Mouse (Mus musculus) urinary bladder, adult 18-20 months (tissue): Measurements from ENCODE around the gene Prss32.
"Not testable (repeated sequence)": the region's sequence is repeated elsewhere in the genome, so short reads cannot be mapped to it uniquely, and the experiment has no call there.

Source experiments
- DNase-seq, 2 experiments: peaks; one replicate each; pipeline ENCODE4 v3.0.0; 2022; ENCODE audit warnings: low spot score in 2 of 2, mixed read lengths in 2 of 2

Gene Prss32

DNA sequence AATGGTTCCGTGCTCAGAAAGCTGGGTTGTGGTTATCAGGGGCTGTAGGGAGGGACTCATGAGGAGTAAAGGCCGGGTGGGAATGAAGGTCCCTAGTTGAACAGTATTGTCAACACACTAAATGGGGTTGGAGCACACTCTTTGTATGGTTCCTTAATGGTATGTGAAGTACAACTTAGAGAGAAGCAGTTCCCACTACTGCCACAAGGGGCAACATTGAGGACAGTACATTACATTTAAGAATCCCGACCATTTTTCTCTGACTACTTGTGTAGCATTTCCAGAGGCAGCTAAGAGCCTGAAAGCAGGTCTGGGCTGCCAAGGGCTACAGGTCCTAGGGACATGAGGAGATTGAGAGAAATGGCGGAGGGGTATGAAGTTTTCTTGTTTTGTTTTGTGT lies 2.5 kb upstream of the Prss32 start:
- no peak for DNase-seq

DNA sequence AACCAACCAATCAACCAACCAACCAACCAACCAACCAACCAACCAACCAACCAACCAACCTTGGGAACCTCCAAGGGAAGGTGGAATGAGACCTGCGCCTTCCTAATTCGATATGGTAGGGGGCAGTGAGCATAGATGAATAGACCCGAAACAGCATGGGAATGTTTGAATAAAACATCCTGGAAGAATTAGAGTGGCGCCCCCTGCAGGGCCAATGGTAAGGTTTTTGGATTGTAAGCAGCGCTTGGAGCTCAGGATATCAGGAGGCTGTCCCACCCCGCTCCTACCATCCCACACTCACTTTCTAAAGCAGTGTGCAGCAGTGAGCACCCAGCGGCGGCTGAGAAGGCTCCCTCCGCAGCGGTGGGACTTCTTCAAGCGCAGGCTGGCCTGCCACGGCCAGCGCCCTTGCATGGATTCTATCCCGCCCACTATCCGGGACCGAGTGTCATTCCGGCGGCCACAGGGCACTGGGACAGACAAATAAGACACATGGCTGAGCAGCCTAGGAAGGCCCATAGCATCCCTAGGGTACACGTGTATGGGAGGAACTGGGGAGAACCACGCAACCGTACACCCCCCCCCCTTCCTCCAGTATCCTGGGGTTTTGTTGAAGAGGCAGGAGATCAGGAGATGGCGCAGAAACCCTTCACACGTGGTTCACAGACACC lies 379 bp upstream of the Prss32 start:
- no peak for DNase-seq

DNA sequence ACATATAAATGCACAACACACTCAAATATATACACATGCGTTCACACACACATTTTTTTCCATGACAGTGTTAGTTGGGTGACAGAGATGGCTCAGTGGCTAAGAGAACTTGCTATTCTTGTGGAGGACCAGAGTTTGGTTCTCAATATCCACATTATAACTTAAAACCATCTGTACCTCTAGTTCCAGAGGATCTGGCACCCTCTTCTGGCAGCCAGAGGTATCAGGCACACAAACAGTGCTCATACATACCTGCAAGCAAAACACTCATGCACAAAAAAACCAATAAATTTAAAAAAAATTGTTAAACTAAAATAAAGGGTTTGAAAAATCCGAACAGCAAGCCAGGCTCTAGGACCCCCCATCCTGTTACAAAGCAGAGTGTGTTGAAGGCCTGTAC lies 6.4 kb downstream of the Prss32 start:
- DNase-seq = no peak

DNA sequence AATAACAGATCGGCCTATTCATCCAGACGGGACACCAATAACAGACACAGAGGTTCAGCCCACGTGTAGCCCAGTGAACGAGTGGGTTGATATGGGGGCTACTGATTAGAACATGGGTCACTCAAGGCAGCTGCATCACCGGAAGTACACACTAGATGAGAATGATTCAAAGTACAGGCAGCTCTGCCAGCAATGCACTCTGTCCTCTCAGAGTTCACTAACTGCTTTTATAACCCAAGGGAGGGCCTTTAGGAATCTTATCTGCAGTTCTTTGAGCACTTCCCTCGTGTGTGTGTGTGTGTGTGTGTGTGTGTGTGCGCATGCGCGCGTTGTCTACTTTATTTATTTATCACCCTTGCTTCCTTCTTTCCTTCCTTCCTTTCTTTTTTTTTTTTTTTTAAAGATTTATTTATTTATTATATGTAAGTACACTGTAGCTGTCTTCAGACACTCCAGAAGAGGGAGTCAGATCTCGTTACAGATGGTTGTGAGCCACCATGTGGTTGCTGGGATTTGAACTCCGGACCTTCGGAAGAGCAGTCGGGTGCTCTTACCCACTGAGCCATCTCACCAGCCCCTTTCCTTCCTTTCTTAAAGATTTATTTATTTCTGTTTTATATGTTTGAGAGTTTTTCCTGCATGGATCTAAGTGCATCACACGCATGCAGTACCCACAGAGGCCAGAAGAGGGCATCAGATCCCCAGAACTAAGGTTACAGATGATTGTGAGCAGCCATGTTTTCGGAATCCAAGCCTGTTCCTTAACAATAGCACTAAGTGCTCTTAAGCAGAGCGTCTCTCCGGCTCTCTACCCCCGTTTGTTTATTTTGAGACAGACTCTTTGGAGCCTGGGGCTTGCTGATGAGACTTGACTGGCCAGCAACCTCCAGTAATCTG lies 7.4 kb downstream of the Prss32 start:
- DNase-seq = peak in 1 of 2 experiments; percentile 52

DNA sequence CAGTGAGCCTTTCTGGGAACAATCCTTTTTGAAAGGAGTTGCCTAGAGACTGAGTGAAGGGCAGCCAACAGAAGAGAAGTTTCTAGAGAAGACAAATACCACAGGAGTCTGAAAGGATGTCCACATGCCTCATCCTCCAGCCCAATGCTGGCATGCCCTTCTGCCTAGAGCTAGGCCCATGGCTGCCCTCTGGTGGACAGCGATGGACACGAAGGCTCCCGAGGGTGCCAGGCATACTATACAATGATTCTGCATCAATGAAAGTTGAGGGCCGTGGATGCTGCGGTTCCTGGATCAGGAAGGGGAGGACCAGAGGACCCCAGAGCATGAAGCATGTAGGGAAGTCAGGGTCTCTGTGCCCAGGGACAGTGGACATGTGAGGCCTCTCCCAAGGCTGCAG lies 9.6 kb downstream of the Prss32 start:
- DNase-seq = no peak

DNA sequence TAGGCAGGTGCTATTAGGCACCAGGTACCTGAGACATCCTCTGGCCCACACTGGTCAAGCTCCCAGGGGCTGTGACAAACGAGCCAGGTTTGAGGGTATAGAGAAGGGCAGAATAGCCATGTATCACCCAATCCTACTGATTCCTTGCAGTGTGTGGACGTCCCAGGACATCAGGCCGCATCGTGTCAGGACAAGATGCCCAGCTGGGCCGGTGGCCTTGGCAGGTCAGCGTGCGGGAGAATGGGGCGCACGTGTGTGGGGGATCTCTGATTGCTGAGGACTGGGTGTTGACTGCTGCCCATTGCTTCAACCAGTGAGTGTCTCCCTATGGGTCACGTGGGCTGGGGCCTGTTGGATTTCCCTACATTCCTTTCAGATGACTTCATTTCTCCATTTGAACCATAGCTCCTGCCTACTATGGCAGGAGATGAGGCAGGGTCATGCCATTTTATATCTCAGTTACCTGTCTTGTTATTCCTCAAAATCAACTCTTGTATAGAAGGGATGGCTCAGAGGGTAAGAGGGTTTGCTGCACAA lies 10.6 kb downstream of the Prss32 start:
- DNase-seq = no peak

DNA sequence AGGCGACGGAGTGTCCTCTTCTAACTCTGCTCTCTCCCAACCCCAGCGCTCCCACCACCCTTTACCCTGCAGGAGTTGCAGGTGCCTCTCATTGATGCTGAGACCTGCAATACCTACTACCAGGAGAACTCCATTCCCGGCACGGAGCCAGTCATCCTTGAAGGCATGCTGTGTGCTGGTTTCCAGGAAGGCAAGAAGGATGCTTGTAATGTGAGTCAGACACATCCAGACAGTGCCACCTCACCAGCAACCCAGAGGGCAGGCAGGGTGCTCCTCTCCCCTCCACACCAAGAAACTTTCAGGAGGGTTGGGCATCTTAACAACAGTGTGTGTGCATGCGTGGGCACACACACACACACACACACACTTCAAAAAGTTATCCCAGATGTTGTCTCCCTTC lies 13.5 kb downstream of the Prss32 start:
- no peak for DNase-seq

DNA sequence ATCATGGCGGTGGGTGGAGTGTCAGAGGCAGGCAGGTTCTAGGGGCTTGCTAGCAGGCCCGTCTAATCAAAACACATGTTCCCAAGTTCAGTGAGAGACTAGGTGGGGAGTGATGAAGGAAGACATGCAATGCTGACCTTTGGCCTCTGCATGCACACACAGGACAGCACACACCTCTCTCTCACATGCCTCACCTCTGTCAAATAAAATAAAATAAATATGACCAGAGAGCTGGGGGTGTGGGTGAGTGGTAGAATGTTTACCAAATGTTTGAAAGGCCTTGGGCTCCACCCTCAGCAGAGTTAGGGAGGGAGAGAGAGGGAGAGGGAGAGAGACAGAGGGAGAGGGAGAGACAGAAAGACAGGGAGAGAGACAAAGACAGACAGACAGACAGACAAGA lies 14.3 kb downstream of the Prss32 start:
- DNase-seq = peak in 1 of 2 experiments; percentile 30

DNA sequence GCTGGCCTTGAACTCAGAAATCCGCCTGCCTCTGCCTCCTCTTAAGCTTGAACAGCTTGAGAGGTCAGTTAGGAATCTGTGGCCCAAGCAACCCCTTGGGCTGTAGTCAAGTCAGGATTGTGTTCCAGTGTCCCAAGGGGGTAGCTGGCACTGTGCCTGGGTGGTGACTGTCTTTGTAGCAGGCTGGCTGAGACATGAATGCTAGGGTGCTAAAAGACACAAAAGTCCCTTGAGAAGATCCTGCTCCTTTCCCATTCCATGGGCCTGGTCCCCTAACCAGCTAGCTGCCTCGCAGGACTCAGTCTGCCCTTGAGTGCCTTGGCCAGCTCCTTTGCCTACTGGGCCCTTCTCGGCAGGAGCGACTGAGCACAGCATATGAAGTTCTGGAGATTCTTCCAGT lies 19.3 kb downstream of the Prss32 start:
- DNase-seq = no peak

DNA sequence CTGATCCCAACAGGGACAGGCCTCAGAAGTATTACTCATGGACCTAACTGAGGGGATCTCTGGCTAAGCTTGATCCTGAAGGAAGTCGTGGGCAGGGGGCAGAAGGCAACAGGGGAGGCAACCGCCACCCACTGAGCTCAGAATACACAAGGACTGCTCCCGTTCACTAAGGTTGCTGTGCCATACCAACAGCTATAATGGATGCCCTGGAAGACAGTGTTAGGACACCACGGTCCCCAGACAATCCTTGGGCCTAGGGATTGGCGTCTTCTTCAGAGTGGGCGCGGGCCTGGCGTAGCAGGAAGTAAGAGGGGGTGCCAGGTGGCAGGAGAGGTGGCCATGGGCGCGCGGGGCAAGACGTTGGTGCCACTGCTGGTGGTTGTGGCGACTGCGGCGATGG lies 24.1 kb downstream of the Prss32 start, which contains the start of gene Prss21:
Gene Prss21, plus strand, starts transcription at position 301 of the 400 bp plus-strand sequence.
- no peak for DNase-seq

DNA sequence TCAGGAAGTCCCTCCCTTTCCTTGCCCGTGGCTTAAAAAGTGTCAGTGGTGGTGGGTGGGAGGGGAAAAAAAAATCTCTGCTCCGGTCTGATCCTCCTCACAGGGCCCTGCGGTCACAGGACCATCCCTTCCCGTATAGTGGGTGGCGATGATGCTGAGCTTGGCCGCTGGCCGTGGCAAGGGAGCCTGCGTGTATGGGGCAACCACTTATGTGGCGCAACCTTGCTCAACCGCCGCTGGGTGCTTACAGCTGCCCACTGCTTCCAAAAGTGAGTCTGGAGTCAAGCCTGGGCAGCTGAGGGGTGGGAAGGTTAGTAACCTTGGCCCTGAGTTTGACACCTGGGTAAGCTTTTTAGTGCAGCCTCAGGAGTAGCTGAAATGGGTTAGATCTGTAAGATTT lies 24.9 kb downstream of the Prss32 start:
- DNase-seq = no peak

DNA sequence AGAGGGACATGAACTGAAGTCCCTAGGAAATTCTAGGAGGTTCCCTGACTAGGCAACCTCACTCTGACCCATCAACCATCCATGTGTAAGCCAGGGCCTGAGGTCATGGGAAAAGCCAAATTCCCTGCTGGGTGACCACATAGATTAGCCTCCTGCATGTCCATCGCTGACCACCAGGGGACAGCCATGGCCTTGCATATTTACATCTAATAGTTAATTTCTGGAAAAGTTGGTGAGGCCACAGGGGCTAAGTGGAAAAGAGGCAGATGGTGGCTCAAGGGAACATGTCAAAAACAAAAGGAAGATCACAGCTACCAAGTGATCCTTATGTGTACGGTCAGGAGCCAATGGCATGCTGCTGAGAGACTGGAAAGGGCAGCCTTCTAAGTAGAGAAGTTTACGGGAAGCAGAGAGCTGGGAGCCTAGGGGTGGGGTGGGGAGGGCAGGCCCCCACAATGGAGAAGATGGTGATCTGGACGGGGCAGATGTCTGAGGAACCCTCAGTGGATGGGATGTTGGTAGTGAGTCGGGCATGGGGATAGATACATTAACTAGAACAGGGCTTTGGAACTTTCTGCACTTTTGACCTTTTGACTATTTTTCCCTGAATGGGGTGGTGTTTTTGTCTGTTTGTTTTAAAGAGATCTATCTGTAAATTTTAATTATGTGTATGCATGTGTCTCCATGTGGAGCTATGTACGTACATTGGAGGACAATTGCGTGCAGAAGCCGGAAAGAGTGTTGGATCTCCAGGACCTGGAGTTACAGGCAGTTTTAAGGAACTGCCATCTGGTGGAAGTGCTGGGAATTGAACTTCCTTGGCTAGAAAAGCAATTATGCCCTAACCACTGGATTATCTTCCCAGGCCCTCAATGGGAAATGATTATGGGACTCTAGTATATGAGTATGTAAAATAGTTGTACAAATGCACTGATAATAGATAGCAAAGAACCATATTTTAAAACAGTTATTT lies 30.5 kb downstream of the Prss32 start:
- peak in 1 of 2 experiments; percentile 58 for DNase-seq

DNA sequence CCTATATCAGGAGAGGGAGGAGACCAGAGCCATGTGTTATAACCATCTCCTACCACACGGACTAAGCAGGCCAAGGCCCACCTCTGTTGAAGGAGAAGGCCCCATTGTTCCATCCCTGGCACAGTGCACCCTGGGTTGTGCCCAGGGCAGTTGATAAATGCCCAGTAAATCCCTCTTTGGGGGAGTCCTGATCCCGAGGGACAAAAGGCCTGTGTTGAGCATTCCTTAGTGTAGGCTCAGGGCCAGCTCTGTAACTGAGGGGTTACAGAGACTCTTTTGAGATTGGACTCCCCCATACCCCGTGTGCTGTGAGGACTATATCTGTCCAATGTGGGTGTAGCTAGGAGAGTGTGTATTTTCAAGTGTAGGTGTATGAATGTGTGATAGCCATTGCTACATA lies 33.1 kb downstream of the Prss32 start:
- no peak for DNase-seq

DNA sequence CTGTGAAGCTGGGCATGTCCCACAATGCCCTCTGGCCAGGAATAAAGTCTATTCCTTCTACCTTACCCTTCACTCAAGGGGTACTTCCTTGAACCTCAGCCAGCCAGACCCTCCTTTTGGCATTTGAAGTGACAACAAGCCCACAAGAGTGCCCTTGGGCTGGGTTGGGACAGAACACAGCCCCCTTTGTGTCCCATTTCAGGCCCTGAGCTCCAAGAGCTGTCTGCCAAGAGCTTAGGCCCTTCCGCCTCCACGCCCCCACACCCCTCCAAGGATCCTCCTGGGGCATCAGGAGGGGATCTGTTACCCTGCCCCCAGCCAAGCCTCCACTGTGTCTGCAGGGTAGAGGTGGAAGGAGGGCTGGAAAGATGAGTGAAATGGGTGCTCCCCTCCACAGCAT lies 33.5 kb downstream of the Prss32 start:
- DNase-seq = no peak

DNA sequence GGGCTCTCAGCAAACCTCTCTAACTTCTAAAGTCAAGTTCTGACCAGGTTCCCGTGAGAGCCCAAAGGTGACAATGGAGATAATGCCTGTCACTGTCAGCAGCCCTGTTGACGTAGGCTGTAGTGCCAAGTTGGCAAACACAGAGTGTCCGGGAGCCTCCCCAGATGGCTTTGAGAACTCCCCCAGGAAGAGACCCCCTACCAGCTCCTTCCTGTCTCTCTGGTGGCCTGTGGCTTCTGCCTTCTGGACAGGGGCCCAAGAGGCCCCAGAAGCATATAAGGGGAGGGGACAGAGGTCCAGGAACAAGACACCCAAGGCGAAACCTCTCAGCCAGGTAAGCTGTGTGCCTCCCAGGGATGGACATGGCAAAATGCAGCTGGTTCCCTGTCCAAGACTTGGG lies 36.9 kb downstream of the Prss32 start, which contains the start of the genes Dcpp1 and Dcpp2:
Gene Dcpp1, plus strand, starts transcription at position 301 of the 400 bp plus-strand sequence.
Gene Dcpp2, plus strand, starts transcription at position 305 of the 400 bp plus-strand sequence.
- not testable (repeated sequence) for DNase-seq
